Mouse (Mus musculus): ENCODE data around the gene Dlgap1.

Gene Dlgap1

DNA sequence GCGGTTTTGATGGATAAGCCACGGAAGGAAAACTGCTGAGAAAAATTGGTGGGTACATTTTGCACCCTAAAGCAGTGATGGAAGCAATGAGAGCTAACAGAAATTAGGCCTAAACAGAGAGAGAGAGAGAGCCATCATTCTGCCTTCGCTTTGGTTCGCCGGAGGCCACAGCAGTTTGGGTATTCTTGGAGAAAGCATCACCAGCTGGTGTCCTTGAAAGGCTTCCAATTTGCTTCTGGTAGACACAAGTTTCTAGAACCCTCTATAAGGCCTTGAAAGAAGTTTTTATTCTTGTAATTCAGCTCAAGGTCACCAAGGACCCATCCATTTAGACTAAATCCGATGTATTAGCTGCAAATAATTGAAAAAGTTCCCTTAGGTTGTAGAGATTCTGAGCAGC, 205.0 kb downstream of the Dlgap1 start:
- DNase-seq (ENCODE audit: low spot score in 2 of 2) = no peak

DNA sequence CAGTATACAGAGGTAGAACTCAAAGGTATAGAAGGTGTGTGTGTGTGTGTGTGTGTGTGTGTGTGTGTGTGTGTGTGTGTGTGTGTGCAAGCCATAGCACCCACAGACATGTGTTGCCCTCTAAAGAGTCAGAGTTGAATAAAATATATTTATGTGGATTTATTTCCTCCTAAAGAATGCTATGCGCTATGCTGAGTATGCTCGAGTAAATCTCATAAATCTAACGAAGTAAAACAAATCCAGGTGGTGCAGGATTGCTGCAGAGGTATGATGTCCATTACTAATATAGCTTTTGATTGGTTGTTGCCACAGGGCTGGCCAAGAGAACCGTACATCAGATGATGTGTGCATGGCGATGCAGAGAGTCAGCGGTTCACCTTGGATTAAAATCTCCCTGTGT, 222.4 kb downstream of the Dlgap1 start:
- DNase-seq (ENCODE audit: low spot score in 2 of 2) = no peak

DNA sequence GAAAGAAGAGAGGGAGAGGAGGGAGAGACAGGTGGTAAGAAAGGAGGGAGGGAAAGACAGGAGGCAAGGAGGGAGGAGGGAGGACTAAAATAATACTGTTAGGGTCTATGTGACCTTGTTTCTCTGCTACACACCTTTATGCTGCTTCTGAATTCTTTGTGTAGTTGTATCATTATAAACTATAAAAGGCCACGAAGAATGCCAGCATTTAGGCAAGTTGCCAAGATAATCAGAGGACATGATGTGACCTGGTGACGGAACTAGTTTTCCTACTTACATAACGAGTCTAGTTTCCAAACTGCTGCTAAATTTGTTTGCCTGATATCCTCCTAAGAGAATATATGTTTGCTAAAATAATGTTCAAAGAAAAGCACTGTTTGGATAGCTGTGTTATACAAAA, 254.0 kb downstream of the Dlgap1 start:
- no peak for DNase-seq (ENCODE audit: low spot score in 2 of 2)

DNA sequence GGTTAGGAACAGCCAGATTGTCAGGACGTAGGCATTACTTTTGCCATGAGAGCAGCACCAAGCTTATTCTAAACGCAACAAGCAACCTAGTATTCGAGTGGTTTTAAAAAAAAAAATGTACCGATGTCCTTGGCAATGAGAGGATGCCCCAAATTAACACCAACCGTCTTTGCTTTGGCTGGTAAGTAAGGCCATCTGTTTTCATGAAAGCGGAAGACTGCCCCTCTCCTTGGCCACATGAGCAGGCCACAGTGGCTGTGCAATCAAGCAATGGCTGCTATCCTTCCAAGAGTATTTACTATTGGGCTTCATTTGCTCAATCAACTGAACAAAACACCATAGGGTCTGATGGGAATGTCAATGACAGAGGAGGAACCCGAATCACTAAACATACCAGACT, 278.5 kb downstream of the Dlgap1 start:
- DNase-seq (ENCODE audit: low spot score in 2 of 2) = no peak

DNA sequence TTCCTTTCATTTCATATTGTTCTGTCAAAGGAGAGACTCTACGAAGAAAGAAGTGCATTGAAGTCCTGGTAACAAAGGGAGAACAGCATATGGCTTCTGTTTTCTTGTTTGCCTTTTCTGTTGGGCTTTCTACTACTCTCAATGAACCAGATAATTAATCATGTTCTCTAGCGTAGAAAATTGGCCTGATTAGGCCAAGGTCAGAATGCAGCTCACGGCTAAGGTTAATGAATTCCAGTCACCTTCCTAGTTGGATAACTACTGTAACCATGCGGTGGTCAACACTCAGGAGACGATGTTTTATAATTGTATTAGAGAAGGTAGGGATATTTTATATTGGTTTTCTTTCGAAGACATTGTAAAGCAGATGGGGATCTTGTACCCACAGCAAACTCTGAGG, 279.4 kb downstream of the Dlgap1 start:
- no peak for DNase-seq (ENCODE audit: low spot score in 2 of 2)

DNA sequence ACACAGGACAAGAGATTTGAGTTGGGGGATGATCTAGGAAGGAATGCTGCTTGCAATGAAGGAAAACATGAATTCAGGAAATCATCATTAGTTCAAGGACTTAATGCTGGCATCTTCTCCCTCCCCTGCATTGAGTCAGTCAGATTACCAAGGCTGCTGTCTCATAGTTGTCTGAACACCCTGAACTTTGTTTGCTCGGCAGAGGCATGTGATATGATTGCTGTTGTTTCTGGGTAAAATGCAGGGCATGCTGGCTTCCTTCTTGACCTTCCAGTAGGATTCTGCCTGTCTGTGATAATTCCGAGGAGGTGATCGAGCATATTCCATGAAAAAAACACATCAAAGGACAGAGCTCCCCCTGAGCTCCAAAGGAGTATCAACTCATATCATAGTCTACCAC, 283.6 kb downstream of the Dlgap1 start:
- DNase-seq (ENCODE audit: low spot score in 2 of 2) = no peak

DNA sequence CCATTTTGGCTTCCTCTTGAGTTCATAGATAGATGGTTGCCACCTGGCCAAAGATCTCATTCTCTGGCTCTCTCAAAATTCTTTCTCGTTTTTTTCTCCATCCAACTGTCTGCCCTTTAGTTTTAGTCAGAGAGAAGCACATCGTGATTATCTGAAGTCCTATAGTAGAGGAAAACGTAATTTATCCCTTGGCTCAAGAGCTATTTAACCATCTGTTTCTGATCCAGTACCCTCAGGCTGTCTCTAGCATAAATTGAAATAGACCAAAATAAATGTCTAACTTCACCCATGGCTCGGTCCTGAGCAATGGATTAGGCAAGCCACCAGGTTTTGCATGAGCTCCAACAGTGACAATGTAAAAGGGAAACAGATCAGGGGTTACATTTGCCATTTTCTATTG, 287.5 kb downstream of the Dlgap1 start:
- DNase-seq (ENCODE audit: low spot score in 2 of 2) = no peak

DNA sequence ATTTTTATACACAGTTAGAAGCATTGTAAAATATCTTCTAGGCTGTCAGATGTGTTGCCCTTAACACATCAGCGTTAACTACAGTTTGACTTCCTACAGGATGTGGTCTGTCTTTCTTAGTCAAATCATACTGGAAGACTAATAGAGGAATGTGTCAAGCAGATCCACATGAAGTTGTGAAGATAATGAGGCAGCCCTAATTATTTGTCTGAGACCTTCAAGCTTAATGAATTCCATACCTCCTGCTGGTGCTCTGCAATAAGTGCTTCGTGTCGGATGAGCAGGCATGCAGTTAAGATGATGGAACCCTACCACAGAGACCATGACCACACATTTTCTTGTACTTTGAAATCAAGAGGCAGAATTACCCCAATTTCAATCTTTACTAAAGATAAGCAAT, 294.3 kb downstream of the Dlgap1 start:
- DNase-seq (ENCODE audit: low spot score in 2 of 2) = no peak

DNA sequence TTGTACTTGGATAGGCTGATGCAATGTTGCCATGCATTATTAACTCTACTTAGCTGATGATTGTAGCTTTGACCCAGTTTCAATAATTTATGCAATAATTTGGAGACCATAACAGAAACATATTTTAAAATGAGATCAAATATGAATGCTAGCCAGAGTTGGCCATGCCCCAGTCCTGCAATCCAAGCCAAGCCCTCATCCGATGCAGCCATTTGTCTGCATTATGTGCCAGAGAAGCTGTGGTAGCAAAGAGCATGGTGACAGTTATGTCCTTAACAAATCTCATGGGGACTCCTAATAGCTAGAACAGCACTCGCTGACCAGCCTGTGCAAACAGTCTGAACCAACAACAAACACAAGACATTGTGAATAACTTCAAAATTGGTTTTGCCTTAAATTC, 303.3 kb downstream of the Dlgap1 start:
- DNase-seq (ENCODE audit: low spot score in 2 of 2) = no peak

DNA sequence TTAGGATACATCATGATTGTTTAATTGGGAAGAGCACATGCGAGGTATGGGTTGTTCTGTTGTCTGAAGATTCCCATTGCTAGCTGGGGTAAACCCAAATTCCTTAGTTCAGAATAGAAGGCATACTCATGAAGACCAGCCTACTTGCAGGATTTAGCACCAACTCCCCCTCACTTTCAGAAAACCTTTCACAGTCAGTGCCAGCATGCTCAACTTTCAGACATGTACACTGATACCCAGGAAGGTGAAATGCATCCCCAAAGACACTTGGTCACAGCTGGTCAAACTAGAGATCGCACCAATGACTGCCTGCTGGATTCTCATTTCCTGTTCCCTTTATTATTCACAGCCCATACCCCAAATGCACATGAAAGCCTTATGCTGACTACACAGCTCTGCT, 318.8 kb downstream of the Dlgap1 start:
- no peak for DNase-seq (ENCODE audit: low spot score in 2 of 2)

DNA sequence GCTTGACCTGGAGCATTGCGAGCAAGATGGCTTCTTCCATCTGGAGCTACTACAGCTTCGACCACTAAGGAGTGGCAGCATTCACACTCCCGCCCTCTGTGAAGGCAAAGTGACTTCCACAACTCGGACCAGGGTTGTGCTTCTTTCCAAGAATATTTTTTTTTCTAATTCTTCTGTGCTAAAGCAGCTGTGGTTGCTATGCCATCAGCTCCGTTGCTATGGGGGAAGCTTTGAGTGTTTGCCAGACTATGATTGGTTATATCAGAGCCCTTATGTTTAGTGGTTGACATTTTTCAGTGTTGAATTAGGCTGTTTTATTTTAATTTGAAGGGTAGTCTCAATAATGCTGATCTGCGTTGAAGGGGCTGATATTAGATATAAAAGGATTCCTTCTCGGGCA, 325.2 kb downstream of the Dlgap1 start:
- DNase-seq (ENCODE audit: low spot score in 2 of 2) = no peak

DNA sequence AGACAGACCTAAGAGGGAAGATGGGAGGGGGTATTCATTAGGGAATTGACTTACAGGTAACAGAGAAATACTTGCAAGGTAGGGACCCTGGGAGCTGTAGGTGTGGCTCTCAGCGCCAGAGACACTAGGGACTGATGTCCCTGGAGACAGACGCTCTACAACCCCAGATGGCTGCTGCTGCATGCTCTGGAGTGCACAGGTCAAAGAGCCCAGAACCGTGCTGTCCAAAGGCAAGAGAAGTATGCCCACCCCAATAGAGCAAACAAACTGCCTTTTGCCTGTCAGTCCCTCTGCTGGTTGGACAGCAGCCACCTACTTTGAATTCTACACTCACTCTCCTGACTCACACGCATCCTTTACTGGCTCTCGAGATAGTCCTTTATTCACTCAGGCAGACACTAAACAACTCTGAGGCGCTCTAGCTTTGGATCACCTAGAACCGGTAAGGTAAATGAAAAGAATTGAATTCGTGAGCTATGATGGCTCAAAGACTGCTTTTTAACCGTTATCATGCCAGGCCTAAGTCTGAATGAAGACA, 333.1 kb downstream of the Dlgap1 start:
- no peak for DNase-seq (ENCODE audit: low spot score in 2 of 2)

DNA sequence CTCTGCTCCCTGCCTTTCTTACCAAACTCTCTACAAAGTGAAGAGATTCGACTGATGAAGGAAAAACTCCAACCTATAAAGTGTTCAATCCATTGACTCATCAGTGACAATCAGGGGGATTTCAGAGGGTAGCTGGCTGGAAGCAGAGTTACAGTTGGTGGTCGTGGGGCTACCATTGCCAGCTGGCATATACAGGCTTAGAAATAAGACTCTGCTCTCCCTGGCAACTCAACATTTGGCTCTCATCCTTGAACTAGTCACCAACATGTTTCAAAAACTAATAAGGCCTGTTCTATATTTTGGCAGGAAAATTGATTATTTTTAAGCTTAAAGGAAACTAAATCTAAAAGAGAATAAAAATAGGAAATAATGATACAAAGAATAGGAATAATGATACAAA, 333.8 kb downstream of the Dlgap1 start:
- no peak for DNase-seq (ENCODE audit: low spot score in 2 of 2)

DNA sequence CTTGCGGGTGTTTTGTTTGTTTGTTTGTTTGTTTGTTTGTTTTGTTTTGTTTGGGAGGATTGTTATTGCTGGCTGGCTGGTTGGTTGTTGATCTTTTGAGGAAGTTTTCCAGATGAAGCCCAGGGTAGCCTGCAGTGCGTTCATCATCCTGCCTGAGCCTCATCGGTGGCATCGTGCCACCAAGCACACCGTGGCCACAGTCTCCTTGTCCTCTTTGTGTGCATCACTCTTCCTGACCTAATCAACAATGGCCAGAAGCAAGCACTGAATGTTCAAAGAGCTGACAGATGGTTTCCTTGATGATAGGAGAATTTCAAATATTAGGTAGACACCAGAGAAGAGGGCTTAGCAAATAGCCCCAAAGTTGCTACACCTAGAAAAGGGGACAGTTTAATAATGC, 336.1 kb downstream of the Dlgap1 start:
- DNase-seq (ENCODE audit: low spot score in 2 of 2) = no peak

DNA sequence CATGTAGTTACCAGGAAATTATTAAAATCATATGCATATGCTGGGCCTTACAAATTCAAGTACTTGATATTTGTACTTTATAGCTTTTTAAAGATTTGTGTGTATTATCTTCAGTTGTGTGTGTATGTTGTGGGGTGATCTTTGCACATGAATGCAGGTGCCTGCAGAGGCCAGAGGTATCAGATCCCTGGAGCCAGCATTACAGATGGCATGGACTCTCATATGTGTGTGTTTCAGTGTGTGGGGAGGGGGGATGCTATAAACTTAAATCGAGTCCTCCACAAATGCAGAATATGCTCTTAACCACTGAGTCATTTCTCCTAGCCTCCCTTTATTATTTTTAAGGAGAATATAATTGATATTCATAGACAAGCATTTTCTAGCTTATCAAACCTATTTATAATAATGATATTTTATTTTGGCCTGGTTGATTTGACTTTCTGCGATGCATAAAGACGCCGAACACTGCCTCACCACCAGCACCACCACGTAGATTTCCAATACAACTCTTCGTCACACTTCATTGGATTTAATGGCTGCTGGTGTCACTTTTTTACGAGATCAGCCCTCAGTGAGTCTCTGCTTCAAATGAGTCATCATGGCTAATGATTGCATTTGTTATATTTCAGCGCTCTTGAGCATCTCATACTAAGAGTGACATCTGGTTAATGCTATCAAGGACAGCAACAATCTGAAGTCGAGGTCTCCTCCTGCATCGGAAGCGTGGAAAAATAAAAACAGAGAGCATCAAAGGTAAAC, 338.7 kb downstream of the Dlgap1 start:
- DNase-seq (ENCODE audit: low spot score in 2 of 2) = no peak

DNA sequence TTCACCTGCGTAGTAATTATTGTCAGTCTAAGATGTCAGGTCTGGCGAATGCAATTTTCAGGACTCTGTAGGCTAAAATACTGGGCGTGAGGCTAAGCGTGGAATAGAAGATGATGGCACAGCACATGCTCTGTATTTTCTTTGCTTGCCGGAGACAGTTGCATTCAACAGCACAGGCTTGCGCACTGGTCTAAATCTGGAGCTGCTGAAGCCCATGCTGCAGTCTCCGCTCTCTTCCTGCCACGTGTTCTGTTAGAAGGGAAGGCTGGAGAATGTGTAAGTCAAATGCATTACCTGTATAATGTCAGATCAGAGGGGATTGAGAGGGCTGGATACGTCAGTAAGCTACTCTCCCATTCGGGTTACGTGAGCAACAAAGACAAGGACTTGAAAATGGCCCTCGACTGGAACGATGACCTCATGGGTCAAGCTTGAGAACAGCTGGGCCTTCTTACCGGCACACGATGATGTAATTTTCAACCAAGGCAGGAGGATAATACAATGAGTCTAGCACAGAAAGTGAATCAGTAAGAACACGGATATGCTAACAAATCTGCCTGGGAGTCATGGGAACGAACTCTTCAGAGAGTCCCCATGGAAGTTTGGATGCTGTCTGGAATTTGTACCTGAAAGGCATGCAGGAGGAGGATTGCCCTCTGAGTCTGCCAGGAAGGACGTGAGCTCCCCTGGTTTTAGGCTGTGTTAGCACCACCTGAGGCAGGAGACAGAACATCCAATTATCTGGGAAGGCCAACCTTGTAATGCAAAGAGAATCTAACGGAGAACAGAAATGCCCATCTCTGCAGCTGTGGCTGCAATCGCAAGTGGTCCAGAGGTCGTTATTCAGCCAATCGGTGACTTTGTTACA, 339.7 kb downstream of the Dlgap1 start:
- no peak for DNase-seq (ENCODE audit: low spot score in 2 of 2)

DNA sequence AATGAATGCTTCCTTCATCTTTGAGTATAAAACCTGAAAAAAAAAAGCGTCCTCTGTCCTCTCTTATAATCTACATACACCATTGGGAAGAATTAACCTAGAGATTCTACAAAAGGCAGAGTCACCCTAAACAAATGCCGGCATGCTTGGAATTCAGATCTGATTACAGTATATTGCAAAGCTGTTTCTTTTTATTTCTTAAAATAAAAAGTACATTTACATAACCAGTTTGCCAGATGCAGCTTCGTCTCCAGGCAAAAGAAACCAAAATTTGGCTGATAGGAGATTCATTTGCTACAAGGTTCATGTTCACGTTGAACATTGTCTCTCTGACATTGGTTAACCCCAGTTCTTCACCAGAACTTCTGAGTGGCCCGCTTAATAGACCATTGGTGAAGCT, 347.5 kb downstream of the Dlgap1 start:
- DNase-seq (ENCODE audit: low spot score in 2 of 2) = no peak

DNA sequence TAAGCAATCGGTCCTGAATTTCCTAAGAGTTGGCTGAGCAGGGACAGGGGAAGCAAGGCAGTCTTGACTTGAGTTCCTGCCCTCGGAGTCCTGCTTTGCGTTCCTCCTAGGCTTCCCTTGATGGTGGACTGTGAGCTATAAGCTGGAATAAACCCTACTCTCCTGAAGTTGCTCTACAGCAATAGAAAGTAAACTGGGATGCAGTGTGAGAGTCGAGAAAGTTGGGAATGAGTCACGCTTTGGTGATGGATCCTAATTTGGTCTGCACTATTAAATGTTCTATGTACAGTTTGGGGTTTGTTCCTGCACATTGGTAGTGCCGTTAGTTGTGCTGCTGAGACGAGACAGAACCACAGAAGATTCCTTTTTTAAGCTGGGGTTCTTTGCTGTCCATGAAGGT, 348.9 kb downstream of the Dlgap1 start:
- no peak for DNase-seq (ENCODE audit: low spot score in 2 of 2)

DNA sequence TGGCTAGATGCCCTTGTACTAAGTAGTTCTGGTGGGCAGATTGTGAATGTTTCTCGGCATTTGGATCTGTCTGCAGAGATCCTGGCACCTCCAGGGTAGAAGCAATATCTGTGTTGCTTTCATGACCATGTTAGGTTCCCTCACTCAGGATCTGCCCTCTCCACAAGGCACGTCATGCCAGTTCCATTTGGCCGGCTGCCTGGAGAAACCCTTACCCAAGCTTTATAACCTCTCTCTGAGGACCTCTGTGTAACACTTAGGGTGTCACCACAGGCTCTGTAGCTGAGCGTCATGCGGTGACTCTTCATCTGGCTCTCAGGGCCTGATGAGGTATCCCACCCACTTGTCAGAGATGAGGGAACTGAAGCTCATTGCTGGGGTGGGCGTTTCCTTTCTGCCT, 353.1 kb downstream of the Dlgap1 start:
- DNase-seq (ENCODE audit: low spot score in 2 of 2) = no peak

DNA sequence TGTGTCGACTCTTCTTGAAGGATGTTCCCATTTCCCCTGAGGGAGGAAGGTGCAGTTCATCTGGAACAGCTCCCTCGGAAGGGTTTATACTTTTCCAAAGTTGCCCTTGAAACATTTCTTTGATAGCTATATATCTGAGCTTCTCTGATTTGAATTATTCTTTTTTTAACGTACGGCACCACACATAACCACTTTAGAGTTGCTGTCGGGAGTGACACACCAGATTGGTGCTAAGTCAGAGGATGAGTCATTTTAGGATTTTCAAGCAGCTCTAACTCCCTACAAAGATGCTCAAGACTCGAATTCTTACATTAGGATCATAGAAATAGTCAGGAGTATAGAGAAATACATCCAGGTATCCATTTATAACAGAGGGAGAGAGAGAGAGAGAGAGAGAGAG, 364.6 kb downstream of the Dlgap1 start:
- no peak for DNase-seq (ENCODE audit: low spot score in 2 of 2)

DNA sequence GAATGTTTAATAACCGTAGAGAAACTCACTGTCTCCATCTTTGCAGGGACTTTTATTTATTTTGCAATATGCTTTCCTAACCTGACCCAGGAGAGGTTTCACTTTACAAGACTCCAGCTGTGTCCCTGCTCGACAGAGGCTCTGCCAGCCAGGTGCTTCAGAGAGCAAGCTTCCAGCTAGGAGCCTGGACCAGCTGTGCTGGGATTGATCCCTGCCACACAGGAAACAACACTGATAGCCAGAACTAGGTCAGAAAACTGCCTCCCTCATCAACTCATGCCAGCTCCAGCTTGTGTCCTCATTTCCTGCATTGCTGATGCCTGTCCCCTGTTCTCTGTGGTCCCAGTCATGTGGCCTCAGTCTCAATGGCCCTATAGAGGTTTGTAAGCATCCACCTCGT, 365.3 kb downstream of the Dlgap1 start:
- DNase-seq (ENCODE audit: low spot score in 2 of 2) = no peak

DNA sequence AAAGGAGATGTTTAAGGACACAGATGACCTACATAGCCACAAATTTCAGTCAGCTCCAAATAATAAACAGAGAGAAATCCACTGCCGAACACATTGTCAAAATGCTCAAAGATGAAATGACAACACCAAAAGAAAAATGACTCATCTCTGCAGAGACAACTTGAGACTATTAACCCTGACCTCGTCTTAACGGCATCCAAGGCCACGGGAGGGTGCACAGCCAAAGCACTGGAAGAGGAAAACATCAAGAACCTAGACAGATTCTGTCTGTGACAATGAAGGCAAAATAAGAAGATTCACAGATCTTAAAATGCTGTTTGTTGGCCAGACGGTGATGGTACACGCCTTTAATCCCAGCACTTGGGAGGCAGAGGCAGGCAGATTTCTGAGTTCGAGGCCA, 370.9 kb downstream of the Dlgap1 start:
- DNase-seq (ENCODE audit: low spot score in 2 of 2) = no peak

DNA sequence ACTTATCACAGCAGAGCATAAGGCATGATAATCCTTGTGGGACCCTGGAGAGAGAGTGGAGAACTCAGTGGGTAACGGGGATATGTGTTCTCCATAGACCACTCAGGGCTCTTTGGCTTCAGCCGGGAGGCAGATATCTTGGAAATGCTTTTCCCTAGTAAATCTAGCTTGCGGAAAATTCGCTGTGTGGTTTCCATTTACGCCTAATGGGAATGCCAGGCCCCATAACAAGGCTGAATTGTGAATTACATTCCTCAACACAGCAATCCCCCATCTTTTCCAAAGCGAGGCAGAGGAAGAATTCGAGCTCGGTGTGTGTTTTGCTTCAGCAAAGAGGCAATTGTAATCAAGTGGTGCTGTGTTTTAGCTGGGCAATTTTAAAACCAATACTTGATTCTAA, 372.4 kb downstream of the Dlgap1 start:
- DNase-seq (ENCODE audit: low spot score in 2 of 2) = no peak
